ENCODE assay signal across 21 mouse cellular contexts in genomic region chr2:122671714-122672113, GRCm38 (mm10). TPM values are rescaled to one million over a fixed set of nuclear protein-coding genes. Genes with fewer than 3 reads are reported as not detected.
"Had no signal": no experiment of that assay in that cellular context is flagged by ENCODE, and none has a peak within 500 bp of the region (broad histone marks: within the 10 kb centered on the region; RNA-seq: fewer than 3 reads in every experiment).

No protein-coding gene starts in this region.

- H3K36me3 ChIP-seq: limb, embryonic 10.5 days; limb, embryonic 13.5 days; liver, embryonic 12.5 days; liver, embryonic 15.5 days; lung, embryonic 15.5 days; midbrain, embryonic 10.5 days; midbrain, embryonic 13.5 days had no signal

- H3K9me3 ChIP-seq: limb, embryonic 10.5 days; limb, embryonic 13.5 days; liver, embryonic 12.5 days; liver, embryonic 15.5 days; lung, embryonic 15.5 days; megakaryocyte, embryonic 14.5 days; midbrain, embryonic 10.5 days; midbrain, embryonic 13.5 days had no signal

- H3K27ac ChIP-seq: limb, embryonic 10.5 days; limb, embryonic 13.5 days; liver, embryonic 12.5 days; liver, embryonic 15.5 days; lung, embryonic 15.5 days; midbrain, embryonic 10.5 days; midbrain, embryonic 13.5 days had no signal

- DNase-seq: kidney, adult 18-20 months; kidney, adult 9 months; kidney, postnatal 14 days; kidney, postnatal 4 days; liver; lung, adult 18-20 months; lung, postnatal 10 days; lung, postnatal 36 days; retina, postnatal 1 day; thymus, adult 18-20 months; thymus, postnatal 36 days had no signal

- H3K9ac ChIP-seq: limb, embryonic 13.5 days; liver, embryonic 12.5 days; liver, embryonic 15.5 days; lung, embryonic 15.5 days; midbrain, embryonic 13.5 days had no signal

- H3K27me3 ChIP-seq: limb, embryonic 13.5 days; liver, embryonic 12.5 days; lung, embryonic 15.5 days had no signal

- H3K4me1 ChIP-seq: limb, embryonic 10.5 days; limb, embryonic 13.5 days; liver, embryonic 12.5 days; liver, embryonic 15.5 days; lung, embryonic 15.5 days; midbrain, embryonic 10.5 days had no signal

- H3K4me2 ChIP-seq: limb, embryonic 13.5 days; liver, embryonic 12.5 days; liver, embryonic 15.5 days; lung, embryonic 15.5 days; midbrain, embryonic 13.5 days had no signal

- H3K4me3 ChIP-seq: limb, embryonic 10.5 days; limb, embryonic 13.5 days; liver, embryonic 12.5 days; liver, embryonic 15.5 days; lung, embryonic 15.5 days; megakaryocyte, embryonic 14.5 days; midbrain, embryonic 10.5 days; midbrain, embryonic 13.5 days had no signal

- ATAC-seq: liver, embryonic 12.5 days; midbrain, embryonic 13.5 days; midbrain, embryonic 16.5 days had no signal

RNA-seq across cellular contexts. Expression of gene AA467197, which starts 34.9 kb away (rescaled TPM):
- polyA plus RNA-seq: kidney, embryonic 16.5 days; midbrain, embryonic 13.5 days; midbrain, embryonic 16.5 days had no signal
